Mouse (Mus musculus) c-Kit-negative CD71-positive TER-119-positive erythroid progenitor cells, embryonic 14.5 days (primary cell): ENCODE results near the gene Gtpbp1.

Experiments used
- DNase-seq: peaks from one replicate; pipeline ENCODE4 v3.0.0-alpha.2; 2013; ENCODE audit warnings: low read depth, low spot score

The Gtpbp1 gene

DNA sequence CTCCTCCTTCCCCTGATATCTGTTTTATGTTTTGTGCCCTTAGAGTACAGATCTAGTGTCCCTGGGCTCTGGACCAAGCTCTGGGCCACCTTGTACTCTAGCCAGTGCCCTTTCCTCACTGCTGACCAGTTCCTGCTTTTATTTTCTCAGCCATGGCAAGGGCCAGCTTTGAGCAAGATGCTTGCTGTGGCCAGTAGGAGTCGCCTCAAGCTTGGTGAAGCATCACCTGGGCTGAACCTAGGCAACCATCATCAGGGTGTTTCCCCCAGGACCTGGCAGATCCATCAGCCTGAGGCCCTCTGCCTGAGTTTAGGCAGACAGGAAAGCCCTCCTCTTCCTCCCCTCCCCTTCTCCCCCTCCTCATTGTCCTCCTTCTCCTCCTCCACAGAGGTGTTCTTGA, 32.8 kb downstream of the Gtpbp1 start:
- no peak for DNase-seq

- DNase-seq: no peak
Observed at GRCm38 (mm10) chr15:79725190-79725789, 34.6 kb downstream of the Gtpbp1 start.

GRCm38 (mm10) chr15:79727840-79728239, 37.2 kb downstream of the Gtpbp1 start:
- no peak for DNase-seq

DNA sequence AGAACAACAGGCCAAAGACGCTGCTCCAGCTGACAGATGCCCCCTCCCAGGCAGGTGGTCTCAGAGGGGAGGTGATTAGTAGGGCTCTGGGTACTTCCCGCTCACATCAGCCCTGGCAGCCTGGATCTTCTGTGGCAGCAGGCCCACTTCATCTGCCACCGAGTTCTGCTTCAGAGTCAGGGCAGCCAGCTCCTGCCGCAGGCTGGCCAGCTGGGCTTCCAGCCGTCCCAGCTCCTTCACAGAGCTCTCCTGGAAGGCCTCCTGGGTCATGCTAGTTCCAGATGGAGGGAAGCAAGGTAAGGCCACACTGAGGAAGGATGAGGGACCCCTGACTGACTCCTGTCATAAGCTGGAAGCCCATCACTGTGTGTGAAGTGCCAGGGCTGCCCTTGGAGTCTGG, 37.7 kb downstream of the Gtpbp1 start:
- DNase-seq: no peak

DNA sequence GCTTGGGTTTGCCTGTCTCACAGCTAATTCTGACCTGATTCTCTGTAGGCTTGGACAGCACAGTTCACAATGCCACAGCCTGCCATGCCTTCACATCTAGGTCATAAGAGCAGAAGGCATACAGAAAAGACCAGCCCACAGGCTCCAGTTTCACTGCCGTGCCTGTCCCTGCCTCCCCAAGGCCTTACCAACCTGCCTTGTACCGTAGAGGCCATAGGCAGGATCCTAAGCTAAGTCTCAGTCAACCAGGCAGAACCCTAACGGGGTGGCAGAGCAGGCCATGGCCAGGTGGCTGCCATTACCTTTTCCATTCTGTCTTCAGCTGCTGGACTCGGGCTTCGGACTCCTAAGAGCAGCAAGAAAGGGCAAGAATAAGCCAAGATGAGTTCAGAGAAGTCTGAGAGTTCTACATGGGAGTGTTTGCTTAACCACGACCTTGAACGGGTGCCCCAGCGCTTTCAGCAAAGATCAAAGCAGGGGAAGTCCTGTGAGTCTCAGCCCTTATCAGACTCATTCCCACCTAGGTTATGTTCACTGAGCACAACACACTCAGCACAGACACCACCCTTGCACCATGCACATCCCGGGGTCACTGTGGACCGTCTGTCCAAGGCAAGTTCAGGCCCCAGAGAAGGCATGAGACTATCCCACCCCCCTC, 38.2 kb downstream of the Gtpbp1 start:
- DNase-seq: no peak

DNA sequence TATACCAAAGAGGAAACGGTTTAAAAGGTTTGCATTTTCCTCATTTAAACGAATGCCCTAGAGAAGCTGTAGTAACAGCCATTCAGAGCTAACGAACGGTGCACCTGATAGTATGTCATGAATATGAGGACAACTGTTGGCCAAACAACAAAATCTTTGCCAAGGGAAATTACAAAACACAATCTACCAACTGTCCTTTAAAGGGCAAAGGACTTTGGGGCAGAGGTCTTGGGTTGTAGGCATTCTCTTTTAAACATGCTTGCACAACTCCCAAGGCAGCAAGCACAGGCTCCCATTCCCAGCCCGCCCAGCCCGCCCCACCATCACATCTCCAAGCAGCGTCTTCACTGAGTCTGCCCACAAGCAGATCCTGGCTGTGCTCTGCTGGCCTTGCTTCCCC, 40.9 kb downstream of the Gtpbp1 start:
- no peak for DNase-seq

GRCm38 (mm10) chr15:79733192-79733591, 42.5 kb downstream of the Gtpbp1 start:
- DNase-seq: no peak

GRCm38 (mm10) chr15:79733640-79734039, 43.0 kb downstream of the Gtpbp1 start:
- DNase-seq: no peak

- DNase-seq: no peak
Observed at GRCm38 (mm10) chr15:79734311-79734710, 43.7 kb downstream of the Gtpbp1 start.

GRCm38 (mm10) chr15:79740739-79741138, 50.1 kb downstream of the Gtpbp1 start:
- no peak for DNase-seq

- DNase-seq: no peak
Observed at GRCm38 (mm10) chr15:79741173-79741858, 50.7 kb downstream of the Gtpbp1 start.

DNA sequence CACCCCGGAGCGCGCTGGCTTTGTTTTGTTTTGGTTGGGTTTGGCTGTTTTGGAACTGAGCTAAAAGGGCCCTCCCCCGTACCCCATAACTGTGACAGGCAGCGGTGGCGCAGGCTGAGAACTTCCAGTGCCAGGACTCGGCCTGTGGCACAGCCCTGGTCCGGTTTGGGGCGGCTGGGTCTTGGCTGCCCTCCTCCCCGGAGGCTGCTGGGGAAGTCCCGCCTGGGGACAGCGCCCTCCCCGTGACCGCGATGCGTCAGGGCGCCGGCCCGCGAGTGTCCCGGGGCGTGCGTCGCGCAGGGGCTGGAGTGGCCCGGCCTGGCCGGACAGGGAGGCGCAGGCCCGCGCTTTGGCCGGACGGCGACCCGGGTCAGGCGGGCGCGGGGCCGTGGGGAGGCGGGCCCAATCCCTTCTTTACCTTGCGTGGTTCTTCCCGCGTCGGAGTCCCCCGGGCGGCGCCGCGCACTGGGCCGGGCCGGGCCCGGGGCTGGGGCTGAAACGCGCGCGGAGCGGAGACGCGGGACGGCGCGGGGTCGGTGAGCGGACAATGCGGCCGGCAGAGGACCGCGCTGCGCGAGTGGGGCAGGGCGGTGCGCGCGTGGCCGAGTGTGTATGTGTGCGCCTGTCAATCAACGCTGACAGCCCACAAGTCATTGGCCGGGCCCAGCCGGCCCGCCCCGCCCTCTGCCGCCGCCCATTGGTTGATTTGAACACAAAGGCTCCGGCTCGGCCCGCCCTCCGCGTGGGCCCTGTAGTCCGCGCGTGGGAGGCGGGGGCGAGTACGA, 51.5 kb downstream of the Gtpbp1 start, which contains the start of gene Sun2:
Sun2 (minus strand) TSS at position 616 of the 785 bp plus-strand sequence.
- DNase-seq: peak; percentile 76

- no peak for DNase-seq
Observed at GRCm38 (mm10) chr15:79742706-79743023, 52.0 kb downstream of the Gtpbp1 start.

DNA sequence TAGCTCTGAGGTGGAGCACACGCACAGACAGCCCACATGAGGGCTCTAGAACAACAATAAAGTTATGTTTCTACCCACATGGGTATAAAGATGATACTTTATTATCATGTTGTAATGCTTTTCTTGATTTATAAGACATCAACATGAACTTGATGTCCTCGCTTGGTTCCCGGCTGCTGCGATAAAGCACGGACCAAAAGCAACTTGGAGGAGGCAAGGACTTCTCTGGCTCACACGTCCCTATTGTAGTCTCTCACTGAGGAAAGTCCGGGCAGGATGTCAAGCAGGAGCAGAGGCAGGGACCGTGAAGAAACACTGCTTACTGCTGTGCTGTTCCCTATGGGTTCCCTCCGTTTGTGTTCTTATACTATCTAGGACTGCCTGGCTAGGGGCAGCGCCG, 53.4 kb downstream of the Gtpbp1 start:
- DNase-seq: no peak

- DNase-seq: no peak
Observed at GRCm38 (mm10) chr15:79744742-79745141, 54.1 kb downstream of the Gtpbp1 start.

DNA sequence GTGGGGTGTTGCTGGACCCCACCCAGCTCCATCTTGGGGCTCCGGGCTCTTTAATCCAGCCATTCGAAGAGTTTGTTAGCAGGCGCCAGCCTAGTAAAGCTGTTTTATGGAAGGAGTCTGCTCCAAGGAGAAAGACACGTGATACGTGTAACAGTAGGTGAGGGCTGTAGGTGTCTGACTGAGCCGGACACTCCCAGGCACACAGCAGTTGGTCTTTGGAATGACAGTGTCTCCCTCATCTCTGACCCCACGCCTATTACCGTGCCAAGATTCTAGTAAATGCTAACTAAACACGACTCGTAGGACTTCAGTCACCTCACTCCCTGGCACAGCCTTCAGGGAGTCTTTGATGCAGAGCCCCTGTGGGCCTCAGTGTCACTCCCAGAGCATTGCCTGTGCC, 54.7 kb downstream of the Gtpbp1 start:
- no peak for DNase-seq

- no peak for DNase-seq
Observed at GRCm38 (mm10) chr15:79745883-79746282, 55.2 kb downstream of the Gtpbp1 start.

- no peak for DNase-seq
Observed at GRCm38 (mm10) chr15:79747998-79748397, 57.4 kb downstream of the Gtpbp1 start.

GRCm38 (mm10) chr15:79749162-79749561, 58.5 kb downstream of the Gtpbp1 start:
- no peak for DNase-seq

- no peak for DNase-seq
Observed at GRCm38 (mm10) chr15:79750266-79750665, 59.6 kb downstream of the Gtpbp1 start.

GRCm38 (mm10) chr15:79751772-79752171, 61.1 kb downstream of the Gtpbp1 start:
- DNase-seq: no peak

DNA sequence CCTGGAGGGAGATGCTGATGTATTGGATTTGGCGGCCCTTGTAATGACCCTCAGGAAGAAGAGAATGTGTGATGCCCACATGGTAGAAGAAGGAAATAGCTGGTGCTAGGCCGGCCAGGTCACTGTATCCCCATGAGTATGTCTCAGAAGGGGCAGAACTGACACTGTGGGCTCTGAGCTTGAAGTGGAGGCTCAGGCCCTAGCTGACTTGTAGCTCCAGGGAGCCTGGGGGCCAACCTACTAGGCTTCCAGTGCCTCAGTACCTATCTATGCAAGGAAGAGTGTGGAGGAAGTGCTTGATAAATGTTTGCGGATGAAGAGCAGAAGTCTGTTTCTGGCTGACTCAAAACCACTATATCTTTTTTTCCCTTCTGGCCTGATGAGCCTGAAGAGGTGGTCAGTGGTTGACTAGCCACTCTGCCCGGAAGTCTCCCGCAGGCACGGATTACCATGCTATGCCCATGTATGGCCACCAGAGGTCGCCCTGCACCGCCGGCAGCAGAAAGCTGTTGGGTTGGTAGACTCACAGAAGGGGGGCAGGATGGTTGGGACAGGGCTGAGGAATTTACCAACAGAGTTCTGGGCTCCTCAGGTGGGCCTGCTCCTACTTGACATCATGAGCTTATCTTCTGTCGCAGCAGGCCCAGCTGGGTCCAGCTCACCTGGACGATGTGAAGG, 62.2 kb downstream of the Gtpbp1 start:
- no peak for DNase-seq
